Mouse (Mus musculus) adrenal gland, adult 10 weeks (tissue): ENCODE results near the gene Sbno2. TPM values are rescaled to one million over a fixed set of nuclear protein-coding genes. Genes with fewer than 3 reads are reported as not detected.

Experiments used
- polyA plus RNA-seq: library from polyadenylated mRNA; stranded (reverse); fragments of 350-450 nt; fragmentation: Illumina TruSeq; extraction: RNeasy Lipid Tissue Mini Kit (QIAGEN cat#74804); gene quantifications from one replicate; pipeline ENCODE4 v1.2.3, GENCODE M21; 2014; ENCODE audit warnings: low read depth, low replicate concordance

Gene Sbno2
- polyA plus RNA-seq: 1.3 TPM

DNA sequence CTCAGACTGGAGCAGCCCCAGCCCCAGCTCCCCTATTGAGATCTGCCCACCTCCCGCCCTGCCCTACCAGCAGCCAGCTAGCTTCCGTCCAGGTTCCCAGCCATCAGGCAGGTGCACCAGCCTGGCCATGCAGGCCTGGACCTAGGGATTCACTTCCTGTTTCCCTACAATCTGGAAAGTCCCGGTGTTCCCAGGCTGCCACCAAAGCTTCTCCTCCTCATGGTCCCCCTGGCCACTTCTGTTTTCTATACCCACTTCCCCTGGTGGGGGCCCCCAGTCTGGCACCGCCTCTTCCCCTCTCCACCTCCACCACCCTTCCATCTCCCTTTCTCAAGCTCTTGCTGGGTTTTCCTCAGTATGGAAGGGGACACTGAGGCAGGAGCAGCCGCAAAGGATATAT is at the start of gene Sbno2:
TSS of gene Sbno2 (minus strand) at position 112 of the 400 bp plus-strand sequence.

DNA sequence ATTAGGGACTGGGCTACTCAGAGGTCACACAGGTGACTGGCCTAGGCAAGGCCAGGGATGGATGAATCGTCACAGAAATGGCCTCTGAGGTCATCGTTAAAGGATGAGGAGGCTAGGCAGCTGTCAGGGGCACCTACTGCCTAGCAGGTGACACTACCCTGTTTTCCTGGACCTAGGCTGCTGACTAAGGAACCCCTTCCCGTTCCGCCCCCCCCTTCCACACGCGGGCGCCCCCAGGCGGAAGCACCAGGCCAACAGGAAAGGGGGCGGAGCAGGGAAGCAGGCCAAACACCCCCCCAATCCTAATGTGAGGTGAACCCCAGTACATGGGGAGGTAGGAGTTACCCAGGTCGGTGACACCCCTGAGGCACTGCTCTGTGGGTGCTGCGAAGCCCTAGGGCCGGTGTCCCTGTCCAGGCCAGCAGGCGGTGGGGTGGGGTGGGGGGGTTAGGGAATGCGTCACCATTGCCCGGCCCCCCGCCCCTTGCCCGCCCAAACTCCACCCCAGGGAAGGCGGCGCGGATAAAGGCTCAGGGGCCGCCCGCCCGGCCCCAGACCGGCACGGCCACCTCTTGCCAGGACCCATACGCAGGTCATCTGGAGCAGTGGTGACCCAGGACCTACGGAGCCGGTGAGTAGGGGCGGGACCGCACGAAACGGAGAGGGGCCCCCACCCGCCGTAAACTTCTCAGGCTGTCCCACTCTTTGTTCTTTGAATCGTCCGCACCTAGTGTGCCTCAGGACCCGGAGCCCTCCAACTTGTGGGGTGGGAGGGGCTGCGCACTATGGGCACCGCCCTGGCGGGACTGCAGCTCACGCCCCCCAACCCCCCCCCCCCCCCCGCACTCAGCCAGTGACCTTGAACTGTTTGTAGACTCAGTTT is 42.6 kb upstream of the Sbno2 start, which contains the start of gene Midn:
TSS of gene Midn (plus strand) at position 554 of the 883 bp plus-strand sequence.

DNA sequence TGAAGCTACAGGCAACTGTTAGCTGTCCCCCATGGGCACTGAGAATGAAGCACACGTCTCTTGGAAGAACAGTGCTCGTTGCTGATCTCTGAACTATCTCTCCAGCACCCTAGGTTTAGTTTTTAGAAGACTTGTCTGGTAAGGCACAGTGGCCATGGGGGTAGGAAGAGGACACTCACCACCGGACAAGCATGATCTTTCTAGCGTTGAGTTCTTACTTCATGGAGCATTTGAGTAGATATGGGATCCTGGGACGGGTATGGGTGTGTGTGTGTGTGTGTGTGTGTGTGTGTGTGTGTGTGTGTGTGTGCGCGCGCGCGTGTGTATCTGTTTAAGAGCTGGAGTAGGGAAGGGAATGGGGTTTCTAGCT is 35.3 kb upstream of the Sbno2 start, which contains the start of gene Cbarp:
TSS of gene Cbarp (minus strand) at position 170 of the 370 bp plus-strand sequence.

DNA sequence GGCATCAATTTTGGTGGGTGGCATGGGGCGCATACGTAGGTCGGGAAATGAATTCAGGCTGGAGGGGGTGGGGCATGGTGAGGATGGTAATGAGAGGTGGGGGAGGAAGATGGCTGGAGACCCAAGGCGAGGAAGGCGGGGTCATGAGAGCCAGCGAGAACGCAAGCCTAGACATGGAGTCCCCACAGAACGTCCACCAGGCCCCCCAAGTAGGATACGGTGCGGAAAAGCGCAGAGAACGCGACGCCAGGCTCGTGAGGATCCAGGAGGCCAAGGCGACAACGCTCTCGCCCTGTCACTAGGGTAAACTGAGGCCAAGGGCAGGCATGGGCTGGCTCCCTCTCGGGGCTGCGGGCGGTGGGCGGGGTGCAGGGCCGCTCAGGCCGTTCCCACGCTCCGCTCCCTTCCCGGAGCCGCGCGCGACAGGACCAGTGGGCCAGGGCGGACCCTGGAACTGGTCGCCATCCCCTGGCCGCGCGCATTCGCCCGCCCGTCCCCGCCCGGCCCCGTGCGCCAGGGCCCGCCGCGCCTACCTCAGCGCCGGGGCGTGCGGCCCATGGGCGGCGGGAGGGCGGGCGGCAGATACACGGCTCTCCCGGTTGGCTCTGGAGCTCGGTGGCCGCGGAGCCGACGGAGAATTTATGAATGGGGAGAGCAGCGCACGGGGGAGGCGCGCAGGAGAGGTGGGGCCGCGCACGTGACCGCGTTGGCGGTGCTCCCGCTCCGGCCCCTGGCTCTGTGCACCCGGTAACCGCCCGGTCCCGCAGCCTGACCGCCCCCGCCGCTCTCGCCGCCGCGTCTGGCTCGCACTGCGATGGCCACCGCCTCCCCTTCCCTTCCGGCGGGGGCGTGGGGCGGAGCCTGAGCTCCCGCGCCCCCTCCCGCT is 33.4 kb upstream of the Sbno2 start, which contains the start of gene Atp5d:
TSS of gene Atp5d (plus strand) at position 80 of the 886 bp plus-strand sequence.

DNA sequence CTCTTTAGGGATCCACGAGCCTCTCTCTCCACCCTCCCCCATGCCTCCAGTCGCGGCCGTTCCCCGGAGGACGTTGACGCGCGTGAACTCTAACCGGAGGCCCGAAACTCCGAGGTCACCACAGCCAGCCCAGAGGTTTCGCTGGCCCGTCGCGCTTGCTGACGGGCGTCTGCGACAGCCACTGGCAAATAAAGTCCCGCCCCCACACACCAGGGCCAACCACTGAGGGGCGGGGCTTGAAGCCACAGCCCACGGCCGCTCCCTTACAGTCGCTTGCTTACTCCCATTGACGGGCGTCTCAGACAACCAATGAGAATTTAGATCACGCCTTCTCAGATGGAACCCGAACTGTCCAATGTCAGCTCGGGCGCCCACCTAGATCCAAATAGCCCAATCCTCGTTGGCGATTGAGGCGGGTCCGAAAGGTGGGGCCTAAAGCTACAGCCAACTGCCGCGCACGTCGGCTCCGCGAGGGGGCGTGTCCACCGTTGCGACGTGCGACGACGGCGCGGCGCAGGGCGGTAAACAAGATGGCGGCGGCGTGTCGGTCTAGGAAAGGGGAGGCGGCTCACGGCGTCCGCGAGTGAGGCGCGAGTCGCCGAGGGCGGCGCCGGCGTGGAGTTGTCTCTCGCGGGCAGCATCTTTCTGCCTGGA is 10.0 kb upstream of the Sbno2 start, which contains the start of gene Stk11:
TSS of gene Stk11 (plus strand) at position 514 of the 654 bp plus-strand sequence.

DNA sequence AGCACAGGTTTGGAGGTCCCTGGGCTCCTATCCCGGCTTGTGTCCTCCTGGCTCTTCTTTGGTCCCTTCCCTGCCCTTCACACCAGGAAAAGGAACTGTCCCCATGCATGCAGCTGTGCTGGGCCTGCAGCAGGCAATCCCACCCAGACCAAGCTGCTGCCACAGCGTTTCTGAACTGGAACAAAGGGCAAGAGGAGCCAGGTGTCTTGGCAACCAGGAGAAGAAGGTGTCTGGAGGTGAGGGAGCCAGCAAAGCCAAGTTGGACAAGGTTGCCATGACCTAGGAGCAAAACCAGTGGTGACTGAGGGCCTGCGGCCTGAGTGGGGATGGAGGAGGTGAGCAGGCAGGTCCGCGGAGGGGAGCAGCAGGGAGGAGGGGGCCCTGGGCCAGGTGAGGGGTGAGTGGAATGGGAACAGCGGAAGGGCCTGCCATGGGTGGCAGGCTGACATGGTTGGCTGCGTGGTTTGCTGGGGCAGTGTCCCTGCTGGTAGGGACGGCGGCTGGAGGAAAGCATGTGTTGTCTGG is 58.3 kb downstream of the Sbno2 start, which contains the start of gene Gpx4:
TSS of gene Gpx4 (plus strand) at position 126 of the 525 bp plus-strand sequence.

DNA sequence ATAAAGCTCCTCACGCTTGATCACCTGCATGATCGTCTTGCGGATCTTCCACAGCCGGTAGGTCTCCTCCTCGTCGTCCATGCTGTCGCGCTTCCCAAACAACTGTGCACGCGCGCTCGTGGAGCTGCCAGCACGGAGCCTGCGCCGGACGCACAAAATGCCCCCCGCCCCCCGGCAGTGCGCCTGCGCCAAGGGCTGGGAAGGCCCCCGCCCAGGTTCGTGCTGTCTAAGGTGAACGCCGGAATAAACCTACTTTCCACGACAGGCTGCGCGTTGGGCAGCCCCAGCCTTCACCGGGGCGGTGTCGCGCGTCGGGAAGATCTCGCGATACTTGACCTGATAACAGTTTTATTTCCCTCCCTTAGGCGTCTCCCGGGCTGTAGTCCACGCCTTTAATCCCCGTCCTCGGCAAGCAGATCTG is 65.8 kb downstream of the Sbno2 start, which contains the start of gene Polr2e:
TSS of gene Polr2e (minus strand) at position 237 of the 421 bp plus-strand sequence.

DNA sequence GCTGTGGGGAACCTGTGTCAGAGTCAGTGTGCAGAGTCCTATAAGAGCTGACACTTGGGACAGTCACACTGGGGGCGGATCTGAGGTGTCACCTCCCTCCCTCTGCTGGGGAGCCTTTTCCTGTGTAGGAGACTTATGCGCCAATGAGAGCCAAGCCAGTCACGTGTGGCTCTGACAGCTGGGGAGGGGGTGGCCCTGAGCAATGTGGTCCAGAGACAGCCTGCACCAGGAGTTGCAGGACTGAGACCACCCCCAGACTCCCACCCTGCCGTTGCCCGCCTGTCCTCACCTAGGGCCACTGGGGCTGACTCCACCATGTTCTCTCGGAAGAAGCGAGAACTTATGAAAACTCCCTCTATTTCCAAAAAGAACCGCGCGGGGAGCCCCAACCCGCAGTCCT is 88.9 kb downstream of the Sbno2 start, which contains the start of gene Arhgap45:
TSS of gene Arhgap45 (plus strand) at position 143 of the 400 bp plus-strand sequence.

Other genes with a start within 250 kb of the Sbno2 start
- gene Prtn3, start 231.1 kb downstream of the Sbno2 start, polyA plus RNA-seq: not detected
- gene Plppr3, start 230.9 kb downstream of the Sbno2 start, polyA plus RNA-seq: not detected
- gene Elane, start 219.3 kb downstream of the Sbno2 start, polyA plus RNA-seq: not detected
- gene Cfd, start 214.7 kb downstream of the Sbno2 start, polyA plus RNA-seq: 14.9 TPM
- gene Med16, start 196.6 kb downstream of the Sbno2 start, polyA plus RNA-seq: not detected
- gene Gm26602, start 194.7 kb downstream of the Sbno2 start, polyA plus RNA-seq: not detected
- not detected for gene Kiss1r, start 188.6 kb downstream of the Sbno2 start, polyA plus RNA-seq
- gene R3hdm4, start 184.4 kb downstream of the Sbno2 start, polyA plus RNA-seq: 8.8 TPM
- gene Arid3a, start 178.5 kb downstream of the Sbno2 start, polyA plus RNA-seq: 1.9 TPM
- 1.2 TPM for gene Wdr18, start 145.4 kb downstream of the Sbno2 start, polyA plus RNA-seq
- not detected for gene Grin3b, start 134.9 kb downstream of the Sbno2 start, polyA plus RNA-seq
- 0.64 TPM for gene Tmem259, start 121.2 kb downstream of the Sbno2 start, polyA plus RNA-seq
- gene Cnn2, start 117.0 kb downstream of the Sbno2 start, polyA plus RNA-seq: 4.3 TPM
- 0.58 TPM for gene Abca7, start 109.1 kb downstream of the Sbno2 start, polyA plus RNA-seq
- not detected for gene Arhgap45, start 88.9 kb downstream of the Sbno2 start, polyA plus RNA-seq
- 0.64 TPM for gene Polr2e, start 65.8 kb downstream of the Sbno2 start, polyA plus RNA-seq
- gene Gpx4, start 58.4 kb downstream of the Sbno2 start, polyA plus RNA-seq: 76.0 TPM
- 8.0 TPM for gene Stk11, start 10.2 kb upstream of the Sbno2 start, polyA plus RNA-seq
- gene Atp5d, start 33.1 kb upstream of the Sbno2 start, polyA plus RNA-seq: 0.70 TPM
- gene Cbarp, start 35.3 kb upstream of the Sbno2 start, polyA plus RNA-seq: 1.5 TPM
- gene Midn, start 42.7 kb upstream of the Sbno2 start, polyA plus RNA-seq: 7.6 TPM
- 21.3 TPM for gene Cirbp, start 60.4 kb upstream of the Sbno2 start, polyA plus RNA-seq
- 1.0 TPM for gene 1600002K03Rik, start 67.4 kb upstream of the Sbno2 start, polyA plus RNA-seq
- gene Efna2, start 73.9 kb upstream of the Sbno2 start, polyA plus RNA-seq: 2.2 TPM
- 7.3 TPM for gene Mum1, start 120.9 kb upstream of the Sbno2 start, polyA plus RNA-seq
- 5.8 TPM for gene Ndufs7, start 143.6 kb upstream of the Sbno2 start, polyA plus RNA-seq
- gene Gamt, start 155.4 kb upstream of the Sbno2 start, polyA plus RNA-seq: 2.7 TPM
- 17.0 TPM for gene Dazap1, start 155.9 kb upstream of the Sbno2 start, polyA plus RNA-seq
- not detected for gene Rps15, start 186.9 kb upstream of the Sbno2 start, polyA plus RNA-seq
- gene Apc2, start 190.4 kb upstream of the Sbno2 start, polyA plus RNA-seq: not detected
- gene 2310011J03Rik, start 215.0 kb upstream of the Sbno2 start, polyA plus RNA-seq: 1.4 TPM
- not detected for gene Pcsk4, start 223.9 kb upstream of the Sbno2 start, polyA plus RNA-seq
- not detected for gene Reep6, start 224.4 kb upstream of the Sbno2 start, polyA plus RNA-seq
- gene Adamtsl5, start 242.8 kb upstream of the Sbno2 start, polyA plus RNA-seq: 0.82 TPM